Mouse (Mus musculus) myocyte (in vitro differentiated cells): ENCODE results near the gene Nrsn2. TPM values are rescaled to one million over a fixed set of nuclear protein-coding genes. Genes with fewer than 3 reads are reported as not detected.

ENCODE experiments used
- H3K27me3 ChIP-seq: one replicate; pipeline ENCODE4 v1.6.1; 2011; ENCODE audit not compliant: control insufficient read depth, insufficient read depth, insufficient read length
- H3K36me3 ChIP-seq: one replicate; pipeline ENCODE4 v1.6.1; 2011; ENCODE audit not compliant: control insufficient read depth, insufficient read depth
- H3K4me2 ChIP-seq: one replicate; pipeline ENCODE4 v1.6.1; 2011; ENCODE audit warnings: low read depth, control low read depth
- H3K4me3 ChIP-seq: one replicate; pipeline ENCODE4 v1.5.1; 2011; ENCODE audit warnings: mild to moderate bottlenecking, control low read depth, moderate library complexity
- H3K79me2 ChIP-seq: one replicate; pipeline ENCODE4 v1.6.1; 2011; ENCODE audit not compliant: control insufficient read depth, insufficient read depth
- H3ac ChIP-seq: one replicate; pipeline ENCODE4 v1.6.1; 2011; ENCODE audit not compliant: control insufficient read depth, insufficient read length
- CEBPB ChIP-seq: IDR thresholded peaks from 2 replicates; pipeline ENCODE4 v1.6.1; 2011; ENCODE audit warnings: mild to moderate bottlenecking, moderate library complexity; ENCODE audit not compliant: poor library complexity, insufficient read depth, severe bottlenecking
- E2F4 ChIP-seq: IDR thresholded peaks from one replicate; pipeline ENCODE4 v1.6.1; 2011; ENCODE audit warnings: mild to moderate bottlenecking, control low read depth, moderate library complexity; ENCODE audit not compliant: insufficient read depth
- MAX ChIP-seq: IDR thresholded peaks from one replicate; pipeline ENCODE4 v1.6.1; 2011; ENCODE audit warnings: low read depth, mild to moderate bottlenecking, control low read depth
- MYOD1 ChIP-seq, 3 experiments: IDR thresholded peaks; one replicate each; pipeline ENCODE4 v1.6.1; 2011; ENCODE audit warnings: control low read depth in 2 of 3, low read depth in 2 of 3, mild to moderate bottlenecking in 2 of 3, moderate library complexity in 1 of 3; ENCODE audit not compliant: insufficient read length in 2 of 3, control insufficient read depth in 1 of 3
- MYOG ChIP-seq, 3 experiments: IDR thresholded peaks; one replicate each; pipeline ENCODE4 v1.6.1; 2011; ENCODE audit warnings: control low read depth in 2 of 3, low read depth in 2 of 3, mild to moderate bottlenecking in 2 of 3; ENCODE audit not compliant: insufficient read length in 2 of 3, control insufficient read depth in 1 of 3, insufficient read depth in 1 of 3
- POLR2A ChIP-seq: IDR thresholded peaks from one replicate; pipeline ENCODE4 v1.6.1; 2011; ENCODE audit warnings: low read depth, mild to moderate bottlenecking, control low read depth, moderate library complexity; ENCODE audit not compliant: insufficient read length
- POLR2AphosphoS2 ChIP-seq: IDR thresholded peaks from one replicate; pipeline ENCODE4 v1.6.1; 2011; ENCODE audit warnings: low read depth, control low read depth; ENCODE audit not compliant: insufficient read length
- REST ChIP-seq: IDR thresholded peaks from one replicate; pipeline ENCODE4 v1.6.1; 2011; ENCODE audit warnings: mild to moderate bottlenecking, control low read depth, moderate library complexity; ENCODE audit not compliant: insufficient read depth, insufficient read length
- SRF ChIP-seq: IDR thresholded peaks from one replicate; pipeline ENCODE4 v1.6.1; 2011; ENCODE audit warnings: low read depth; ENCODE audit not compliant: control insufficient read depth, insufficient read length
- TCF12 ChIP-seq: IDR thresholded peaks from one replicate; pipeline ENCODE4 v1.6.1; 2011; ENCODE audit warnings: mild to moderate bottlenecking, control low read depth; ENCODE audit not compliant: poor library complexity, insufficient read depth, severe bottlenecking
- TCF3 ChIP-seq: IDR thresholded peaks from one replicate; pipeline ENCODE4 v1.6.1; 2011; ENCODE audit warnings: low read depth, control low read depth; ENCODE audit not compliant: insufficient read length
- USF1 ChIP-seq: IDR thresholded peaks from one replicate; pipeline ENCODE4 v1.6.1; 2011; ENCODE audit warnings: low read depth, mild to moderate bottlenecking, control low read depth, moderate library complexity
- polyA plus RNA-seq: library from polyadenylated mRNA; unstranded; fragments of >200 nt; fragmentation: generic; extraction: Trizol; gene quantifications from one replicate; pipeline ENCODE4 v1.2.1, GENCODE M21; 2012; ENCODE audit warnings: missing spikeins

Nrsn2 gene
- not detected for polyA plus RNA-seq

GRCm38 (mm10) chr2:152376345-152376741, at the start of gene Nrsn2:
Gene Nrsn2 (minus strand): TSS chr2:152376638.
- TF ChIP-seq REST: no peak
- TF ChIP-seq MYOD1 (IDR thresholded peaks at IDR 0.05; ENCODE audit: control insufficient read depth in 1 of 3, insufficient read length in 2 of 3, low read depth in 2 of 3): no peak
- TF ChIP-seq MAX: no peak
- TF ChIP-seq CEBPB: no peak
- TF ChIP-seq TCF12: no peak
- TF ChIP-seq TCF3: no peak
- no peak for TF ChIP-seq E2F4
- no peak for TF ChIP-seq POLR2AphosphoS2
- no peak for TF ChIP-seq POLR2A
- TF ChIP-seq USF1: no peak
- no peak for TF ChIP-seq MYOG (IDR thresholded peaks at IDR 0.05; ENCODE audit: control insufficient read depth in 1 of 3, insufficient read depth in 1 of 3, insufficient read length in 2 of 3, low read depth in 2 of 3)
- no peak for TF ChIP-seq SRF
- H3K79me2 ChIP-seq: no peaks in the 10 kb centered on the region
- H3K4me3 ChIP-seq: no peak within 1 kb of the TSS
- no peaks in the 10 kb centered on the region for H3K36me3 ChIP-seq
- peaks cover 39% of the 10 kb centered on the region for H3K27me3 ChIP-seq
- no peak within 1 kb of the TSS for H3ac ChIP-seq
- no peak within 1 kb of the TSS for H3K4me2 ChIP-seq

GRCm38 (mm10) chr2:152415786-152416185, 39.3 kb upstream of the Nrsn2 start:
- Histone ChIP-seq H3K79me2 (no peaks in the 10 kb centered on the region), H3K4me3 (no peak overlapping the region)
- no peak for TF ChIP-seq REST

DNA sequence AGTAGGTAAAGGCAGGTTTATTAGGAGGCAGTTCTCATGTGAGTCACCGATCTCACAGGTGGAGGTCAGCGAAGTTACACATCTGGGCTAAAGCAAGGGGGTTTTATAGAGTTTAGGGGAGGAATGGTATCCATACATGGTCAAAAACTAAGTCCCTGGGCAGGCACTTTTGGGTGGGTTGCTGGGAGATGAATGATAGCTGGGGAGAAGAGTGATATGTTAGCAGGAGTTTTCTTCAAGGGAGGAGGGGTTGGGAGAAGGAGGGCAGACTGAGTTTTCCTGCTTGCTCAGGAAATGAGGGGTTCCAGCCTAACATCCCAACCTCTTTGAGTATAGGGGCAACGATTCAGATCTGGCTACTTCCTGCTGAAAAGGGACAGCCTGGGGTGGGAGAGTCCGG, 38.8 kb upstream of the Nrsn2 start, which contains the start of gene 6820408C15Rik:
6820408C15Rik (plus strand) TSS at position 301 of the 400 bp plus-strand sequence.
- TF ChIP-seq TCF3: no peak
- TF ChIP-seq CEBPB: no peak
- Histone ChIP-seq H3K79me2 (no peaks in the 10 kb centered on the region), H3K27me3 (peaks cover 14% of the 10 kb centered on the region), H3K4me2 (no peak within 1 kb of the TSS), H3K36me3 (no peaks in the 10 kb centered on the region), H3ac (no peak within 1 kb of the TSS), H3K4me3 (no peak within 1 kb of the TSS)

More at GRCm38 (mm10) chr2:152415786-152416185, 39.3 kb upstream of the Nrsn2 start:
- Histone ChIP-seq H3K4me2 (no peak overlapping the region), H3K27me3 (peaks cover 9% of the 10 kb centered on the region), H3ac (no peak overlapping the region), H3K36me3 (no peaks in the 10 kb centered on the region)

DNA sequence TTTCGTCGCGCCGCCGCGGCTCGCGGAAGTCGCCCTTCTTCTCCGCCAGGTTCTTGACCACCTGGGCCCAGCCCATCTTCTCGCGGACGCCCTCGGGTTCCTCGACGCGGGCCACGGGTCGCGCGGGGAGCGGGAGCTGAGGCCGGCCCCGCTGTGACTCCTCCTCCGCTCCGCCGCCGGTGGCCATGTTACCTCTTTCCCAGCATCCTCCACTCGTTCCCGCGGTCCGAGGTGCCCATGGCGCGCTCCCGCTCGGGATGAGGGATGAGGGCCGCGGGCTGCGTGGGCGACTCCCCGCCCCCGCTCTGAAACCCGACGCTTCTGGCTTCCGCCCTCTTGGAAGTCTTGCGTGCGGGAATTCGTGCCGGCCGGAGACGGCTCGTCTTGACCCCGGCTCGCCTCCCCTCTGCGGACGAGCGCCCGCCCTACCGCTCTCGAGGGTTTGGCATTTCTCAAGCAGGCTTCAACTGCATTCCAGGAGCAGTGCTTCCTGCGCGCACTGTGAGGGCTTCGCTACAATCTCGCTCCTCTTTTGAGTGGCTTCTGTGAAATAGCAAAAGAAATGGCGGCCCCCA, 38.2 kb upstream of the Nrsn2 start, which contains the start of gene Zcchc3:
Zcchc3 (minus strand) TSS at position 437 of the 575 bp plus-strand sequence.
- H3K4me2 ChIP-seq: no peak within 1 kb of the TSS
- H3ac ChIP-seq: no peak within 1 kb of the TSS
- no peak within 1 kb of the TSS for H3K4me3 ChIP-seq
- TF ChIP-seq POLR2AphosphoS2 (no peak), USF1 (no peak), CEBPB (no peak), REST (no peak), MAX (no peak), POLR2A (no peak), MYOG (IDR thresholded peaks at IDR 0.05; ENCODE audit: control insufficient read depth in 1 of 3, insufficient read depth in 1 of 3, insufficient read length in 2 of 3, low read depth in 2 of 3) (no peak), MYOD1 (IDR thresholded peaks at IDR 0.05; ENCODE audit: control insufficient read depth in 1 of 3, insufficient read length in 2 of 3, low read depth in 2 of 3) (no peak), E2F4 (no peak), TCF3 (no peak), SRF (no peak), TCF12 (no peak)
- no peaks in the 10 kb centered on the region for H3K79me2 ChIP-seq
- no peaks in the 10 kb centered on the region for H3K36me3 ChIP-seq
- peaks cover 15% of the 10 kb centered on the region for H3K27me3 ChIP-seq

DNA sequence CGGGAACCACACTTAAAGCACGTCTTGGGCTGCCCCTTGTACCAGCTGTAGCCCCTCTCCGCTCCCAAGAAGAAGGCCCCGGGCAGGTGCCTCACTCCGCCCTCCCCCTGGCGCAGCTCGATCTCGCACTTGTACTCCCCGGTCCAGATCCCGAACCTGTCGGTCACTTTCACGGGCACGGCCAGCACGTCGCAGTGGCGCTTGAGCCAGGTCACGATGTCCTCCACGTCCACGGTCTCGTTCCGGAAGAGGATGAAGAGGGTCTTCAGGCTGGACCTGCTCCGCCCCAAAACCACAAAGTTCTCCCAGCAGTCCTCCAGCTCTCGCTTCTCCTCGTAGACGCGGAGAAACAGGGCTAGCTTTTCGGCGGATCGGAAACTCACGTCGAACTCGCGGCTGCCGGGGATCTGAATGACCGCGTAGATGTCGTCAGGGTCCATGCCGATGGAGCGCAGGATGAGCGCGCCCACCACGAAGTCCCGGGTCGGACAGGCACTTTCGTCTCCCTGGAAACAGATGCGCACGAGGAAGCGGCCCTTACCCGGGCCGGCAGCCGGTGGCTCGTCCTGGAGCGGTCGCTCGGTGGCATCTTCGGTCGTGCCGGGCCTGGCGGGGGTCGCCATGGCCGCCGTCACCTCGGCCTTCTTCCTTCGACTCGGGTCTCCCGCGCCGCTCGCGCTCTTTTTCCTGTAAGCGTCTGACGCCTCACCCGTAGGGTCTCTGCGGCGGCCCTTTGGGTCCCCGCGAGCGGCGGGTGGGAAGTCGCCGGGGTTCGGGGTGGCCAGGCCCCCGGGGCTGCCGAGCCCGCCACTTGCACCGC, 37.5 kb upstream of the Nrsn2 start:
- H3ac ChIP-seq: no peak overlapping the region
- peaks cover 15% of the 10 kb centered on the region for H3K27me3 ChIP-seq
- H3K36me3 ChIP-seq: no peaks in the 10 kb centered on the region
- H3K79me2 ChIP-seq: no peaks in the 10 kb centered on the region
- TF ChIP-seq MAX: no peak
- no peak for TF ChIP-seq REST
- TF ChIP-seq SRF: no peak
- TF ChIP-seq TCF12: no peak
- TF ChIP-seq TCF3: no peak
- no peak for TF ChIP-seq CEBPB
- TF ChIP-seq E2F4: no peak
- no peak for TF ChIP-seq POLR2A
- TF ChIP-seq USF1: no peak
- no peak for TF ChIP-seq MYOD1 (IDR thresholded peaks at IDR 0.05; ENCODE audit: control insufficient read depth in 1 of 3, insufficient read length in 2 of 3, low read depth in 2 of 3)
- no peak for TF ChIP-seq POLR2AphosphoS2
- TF ChIP-seq MYOG (IDR thresholded peaks at IDR 0.05; ENCODE audit: control insufficient read depth in 1 of 3, insufficient read depth in 1 of 3, insufficient read length in 2 of 3, low read depth in 2 of 3): no peak
- H3K4me2 ChIP-seq: no peak overlapping the region
- no peak overlapping the region for H3K4me3 ChIP-seq
